ENCODE assay signal across 27 mouse cellular contexts in genomic region chr14:78635612-78636400, GRCm38 (mm10).
A peak's percentile ranks its signal among the peaks of the same experiment; 100 is the strongest.
DNase-seq lines count a peak whose midpoint lies in the region; ATAC-seq and TF ChIP-seq lines count a peak whose summit lies in the region.
"Had no signal": no experiment of that assay in that cellular context is flagged by ENCODE, and none has a peak within 500 bp of the region (broad histone marks: within the 10 kb centered on the region; RNA-seq: fewer than 3 reads in every experiment).

No protein-coding gene starts in this region.

- 70% methylated on average over 14 of the region's 14 CpGs for WGBS in lung, adult 2 months
- WGBS in kidney, adult 2 months = 54% methylated on average over 14 of the region's 14 CpGs
- WGBS in kidney, postnatal 0 days = 47% methylated on average over 14 of the region's 14 CpGs

- no peak overlapping the region for H3K9ac ChIP-seq in kidney, postnatal 0 days (ENCODE audit: low read depth, low read length)
- H3K9ac ChIP-seq: embryonic facial prominence, embryonic 13.5 days; heart, embryonic 13.5 days; hindbrain, embryonic 15.5 days; limb, embryonic 13.5 days had no signal

- H3K27me3 ChIP-seq in kidney, adult 2 months (replicated peaks; ENCODE audit: control insufficient read depth, insufficient read depth, low read length) = no peaks in the 10 kb centered on the region
- no peaks in the 10 kb centered on the region for H3K27me3 ChIP-seq in kidney, postnatal 0 days (ENCODE audit: insufficient read depth, low read length)
- H3K27me3 ChIP-seq: embryonic facial prominence, embryonic 13.5 days; heart, embryonic 13.5 days; hindbrain, embryonic 15.5 days; limb, embryonic 13.5 days; Patski had no signal

- 0 out of 2 replicates have a peak overlapping the region, but pooled peaks have one; percentile 14 for H3K27ac ChIP-seq in kidney, adult 2 months (ENCODE audit: insufficient read depth, low read depth, low read length)
- H3K27ac ChIP-seq in kidney, postnatal 0 days = no peak overlapping the region
- H3K27ac ChIP-seq: embryonic facial prominence, embryonic 13.5 days; gastrocnemius, adult 2 months; heart, embryonic 13.5 days; hindbrain, embryonic 15.5 days; limb, embryonic 13.5 days had no signal

- no peak; the same call in 1 of the 2 replicates for ATAC-seq in kidney, postnatal 0 days (replicated peaks; ENCODE audit: low FRiP score, low read depth)
- ATAC-seq: forebrain, embryonic 16.5 days; inflammation-experienced regulatory T-cells, adult 6 months; Patski had no signal

- H3K4me2 ChIP-seq in kidney, postnatal 0 days (ENCODE audit: low read length) = no peak overlapping the region
- H3K4me2 ChIP-seq: embryonic facial prominence, embryonic 13.5 days; heart, embryonic 13.5 days; hindbrain, embryonic 15.5 days; limb, embryonic 13.5 days; liver, embryonic 11.5 days had no signal

- TF ChIP-seq POLR2A in lung, adult 2 months (IDR thresholded peaks at IDR 0.05; ENCODE audit: borderline replicate concordance, extremely low read depth, low read depth, low read length) = no peak
- TF ChIP-seq POLR2A in kidney, adult 2 months (IDR thresholded peaks at IDR 0.05; ENCODE audit: low read depth, low read length) = no peak

- peak; percentile 21 for DNase-seq in lung, postnatal 36 days
- DNase-seq in lung, adult 2 months = no peak
- DNase-seq in kidney, adult 2 months = peak; percentile 78
- peak; percentile 29 for DNase-seq in kidney, postnatal 0 days (ENCODE audit: low spot score)
- no peak for DNase-seq in left cerebral cortex, adult 11 months (ENCODE audit: low spot score)
- no peak for DNase-seq in layer of hippocampus, adult 11-12 months (ENCODE audit: low spot score)
- DNase-seq in gastrocnemius, postnatal 4 days (ENCODE audit: low spot score in 2 of 2) = no peak
- DNase-seq: adrenal gland, postnatal 25 days; cerebellum, adult 11-12 months; cerebellum, adult 9-11 months; gastrocnemius, adult 2 months; gastrocnemius, postnatal 36 days; heart, postnatal 10 days; midbrain, embryonic 14.5 days; retina, postnatal 1 day; right cerebral cortex, postnatal 14 days; thymus, postnatal 14 days had no signal

- no peaks in the 10 kb centered on the region for H3K36me3 ChIP-seq in kidney, adult 2 months (ENCODE audit: control insufficient read depth, insufficient read depth, low read length)
- no peaks in the 10 kb centered on the region for H3K36me3 ChIP-seq in kidney, postnatal 0 days (ENCODE audit: insufficient read depth, low read length)
- H3K36me3 ChIP-seq: embryonic facial prominence, embryonic 13.5 days; forebrain, embryonic 10.5 days; heart, embryonic 13.5 days; hindbrain, embryonic 10.5 days; hindbrain, embryonic 15.5 days; limb, embryonic 13.5 days had no signal

- H3K4me3 ChIP-seq in lung, adult 2 months (replicated peaks; ENCODE audit: extremely low read depth, low read depth, low read length) = no peak overlapping the region
- H3K4me3 ChIP-seq in kidney, adult 2 months (ENCODE audit: insufficient read depth, low read depth, low read length) = no peak overlapping the region
- H3K4me3 ChIP-seq in kidney, postnatal 0 days (replicated peaks; ENCODE audit: low read depth, low read length) = no peak overlapping the region
- H3K4me3 ChIP-seq: embryonic facial prominence, embryonic 13.5 days; forebrain, embryonic 10.5 days; gastrocnemius, adult 2 months; heart, embryonic 13.5 days; hindbrain, embryonic 10.5 days; hindbrain, embryonic 15.5 days; limb, embryonic 13.5 days had no signal

- no peaks in the 10 kb centered on the region; the same call in 1 of the 2 replicates for H3K4me1 ChIP-seq in lung, adult 2 months (ENCODE audit: control insufficient read depth, insufficient read depth, low read length)
- peaks cover 6% of the 10 kb centered on the region; the same call in 1 of the 2 replicates for H3K4me1 ChIP-seq in kidney, adult 2 months (ENCODE audit: control insufficient read depth, insufficient read depth, low read length)
- H3K4me1 ChIP-seq in kidney, postnatal 0 days (replicated peaks; ENCODE audit: insufficient read depth, low read length) = 0 out of 2 replicates have a peak, but pooled peaks cover 5% of the 10 kb centered on the region
- H3K4me1 ChIP-seq: embryonic facial prominence, embryonic 13.5 days; forebrain, embryonic 10.5 days; hindbrain, embryonic 15.5 days; limb, embryonic 13.5 days had no signal

- TF ChIP-seq CTCF in lung, adult 2 months (IDR thresholded peaks at IDR 0.05; ENCODE audit: insufficient read depth, low read length) = no peak
- TF ChIP-seq CTCF in kidney, adult 2 months (conservative IDR thresholded peaks at IDR 0.05; ENCODE audit: insufficient read depth, insufficient read length, low read depth, low read length) = no peak
- peak; percentile 45; the same call in 1 of the 2 replicates for TF ChIP-seq CTCF in kidney, postnatal 0 days (IDR thresholded peaks at IDR 0.05; ENCODE audit: low read depth)

- H3K9me3 ChIP-seq in kidney, postnatal 0 days (replicated peaks; ENCODE audit: low read length) = no peaks in the 10 kb centered on the region
- H3K9me3 ChIP-seq: embryonic facial prominence, embryonic 13.5 days; forebrain, embryonic 10.5 days; heart, embryonic 13.5 days; hindbrain, embryonic 10.5 days; hindbrain, embryonic 15.5 days; limb, embryonic 13.5 days had no signal

Comparison
In these comparisons a context has a peak if more than half of its experiments do, and no peak if none do; other contexts are left out.
1. DNase-seq: peak in lung, postnatal 36 days (single experiment), kidney, adult 2 months (single experiment) and kidney, postnatal 0 days (single experiment); none in lung, adult 2 months (single experiment), left cerebral cortex, adult 11 months (single experiment), layer of hippocampus, adult 11-12 months (single experiment) and gastrocnemius, postnatal 4 days (0 of 2).